Comparison of ENCODE assay signal across 7 mouse cellular contexts in the genomic region with DNA sequence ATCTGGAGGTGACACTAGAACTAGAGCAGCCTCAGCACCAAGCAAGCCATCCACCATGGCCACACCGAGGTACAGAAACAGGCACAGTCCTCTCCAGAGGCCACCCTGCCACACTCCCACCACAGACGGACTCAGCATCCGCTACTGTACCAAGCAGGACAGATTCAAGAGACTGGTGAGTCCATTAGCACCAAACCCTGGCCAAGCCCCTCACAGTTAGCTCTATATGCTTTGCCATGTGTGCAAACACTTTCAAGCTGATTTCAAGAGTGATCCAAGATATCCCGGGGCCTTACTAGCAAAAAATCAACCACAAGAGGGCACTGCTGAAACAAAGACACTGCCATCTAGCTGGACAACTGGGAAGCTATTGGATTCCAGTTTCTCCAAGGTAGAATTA. TPM values are rescaled to one million over a fixed set of nuclear protein-coding genes. Genes with fewer than 3 reads are reported as not detected.
A peak's percentile ranks its signal among the peaks of the same experiment; 100 is the strongest.
DNase-seq lines count a peak whose midpoint lies in the region; ATAC-seq and TF ChIP-seq lines count a peak whose summit lies in the region.

No protein-coding gene starts in this region.

- no peaks in the 10 kb centered on the region for H3K27me3 ChIP-seq in lung, postnatal 0 days (replicated peaks; ENCODE audit: insufficient read depth, low read length)

- TF ChIP-seq EP300 in lung, postnatal 0 days (IDR thresholded peaks at IDR 0.05), result no peak

- H3K4me3 ChIP-seq in ES-E14 (ENCODE audit: insufficient read depth in 1 of 2, low read depth in 1 of 2, low read length in 2 of 2, poor library complexity in 1 of 2, severe bottlenecking in 1 of 2), result no peak overlapping the region
- H3K4me3 ChIP-seq in lung, postnatal 0 days (ENCODE audit: low read depth, low read length), result no peak overlapping the region

- H3K27ac ChIP-seq in ES-E14 (ENCODE audit: insufficient read depth, low read depth, low read length, poor library complexity, severe bottlenecking), result no peak overlapping the region
- H3K27ac ChIP-seq in lung, postnatal 0 days (ENCODE audit: low read length), result no peak overlapping the region

- no peaks in the 10 kb centered on the region for H3K4me1 ChIP-seq in ES-E14 (ENCODE audit: control insufficient read depth in 2 of 2, insufficient read depth in 2 of 2, low read length in 2 of 2, poor library complexity in 1 of 2)
- no peaks in the 10 kb centered on the region for H3K4me1 ChIP-seq in lung, postnatal 0 days (ENCODE audit: insufficient read depth, low read depth, low read length)

- WGBS in lung, postnatal 0 days, result 44% methylated on average over 4 of the region's 4 CpGs

- H3K4me2 ChIP-seq in lung, postnatal 0 days (replicated peaks; ENCODE audit: low read depth, low read length), result no peak overlapping the region

- no peaks in the 10 kb centered on the region for H3K9me3 ChIP-seq in ES-E14 (ENCODE audit: control insufficient read depth, insufficient read depth, low read depth, low read length)
- H3K9me3 ChIP-seq in lung, postnatal 0 days (ENCODE audit: low read length), result no peaks in the 10 kb centered on the region

- intact Hi-C loops in gastrocnemius, postnatal 14 days (cut with DNase I; ENCODE audit: low total_unique reads), result loop anchor here (5.0 to 10.0 kb wide), 2 partner anchors 108 to 235 kb away; no protein-coding TSS in a partner anchor

- H3K9ac ChIP-seq in ES-E14 (ENCODE audit: insufficient read depth, low read depth, low read length, poor library complexity, severe bottlenecking), result no peak overlapping the region
- H3K9ac ChIP-seq in lung, postnatal 0 days (replicated peaks; ENCODE audit: low read depth), result no peak overlapping the region

- peak; percentile 36 for DNase-seq in A20 (ENCODE audit: low read depth, low spot score)
- DNase-seq in ES-E14 (ENCODE audit: low read depth, low spot score), result peak; percentile 42
- DNase-seq in cerebellum, adult 9-10 months, result peak; percentile 69
- DNase-seq in gastrocnemius, postnatal 14 days, result peak; percentile 21
- peak; percentile 81 for DNase-seq in layer of hippocampus, adult 11-12 months (ENCODE audit: low spot score)
- peak; percentile 83 for DNase-seq in lung, postnatal 0 days (ENCODE audit: low spot score)
- DNase-seq in skeletal muscle tissue, adult 2 months (ENCODE audit: low read depth, low spot score), result peak; percentile 26

- peak; percentile 62 for ATAC-seq in lung, postnatal 0 days

- no peaks in the 10 kb centered on the region; the same call in 1 of the 2 replicates for H3K36me3 ChIP-seq in ES-E14 (ENCODE audit: control insufficient read depth, insufficient read depth, low read length, poor library complexity, severe bottlenecking)
- H3K36me3 ChIP-seq in lung, postnatal 0 days (ENCODE audit: insufficient read depth, low read length), result no peaks in the 10 kb centered on the region

- peak; percentile 95 for TF ChIP-seq CTCF in lung, postnatal 0 days (IDR thresholded peaks at IDR 0.05)

- in situ Hi-C loops in ES-E14 (cut with MboI; ENCODE audit: low sequenced_read_pairs in 2 of 2, unreplicated experiment in 2 of 2), result no loop called here

TF ChIP-seq in ES-E14, 5 proteins besides CTCF, POLR2A, EP300 and RAD21:
- TF ChIP-seq MAFK (IDR thresholded peaks at IDR 0.05; ENCODE audit: insufficient read depth, low read depth, low read length) (no peak), ZC3H11A (IDR thresholded peaks at IDR 0.05; ENCODE audit: borderline replicate concordance, low read depth, low read length) (peak; percentile 44; the same call in 1 of the 2 replicates), HCFC1 (IDR thresholded peaks at IDR 0.05; ENCODE audit: borderline replicate concordance, insufficient read depth, low read length) (no peak), ZNF384 (IDR thresholded peaks at IDR 0.05; ENCODE audit: low read depth, low read length) (no peak), CHD2 (IDR thresholded peaks at IDR 0.05; ENCODE audit: low read depth, low read length) (no peak)

RNA-seq across cellular contexts. Expression of a gene that starts 41.9 kb away (rescaled TPM):
- total RNA-seq in ES-E14 (2012; rRNA removed), result 10.5 and 12.8 TPM in 2 replicates
- 10 to 100 TPM; 24.5 to 29.7 TPM for total RNA-seq in gastrocnemius, postnatal 14 days (2021)
- 6.4 and 8.5 TPM in 2 replicates for polyA plus RNA-seq in lung, postnatal 0 days (2015; fragmentation: Nextera tagmentation; extraction: Ambion mirVana)

Comparison
In these comparisons a context has a peak if more than half of its experiments do, and no peak if none do; other contexts are left out.
1. DNase-seq: peak in every context shown above with its lines; median percentile 83 in lung, postnatal 0 days; 81 in layer of hippocampus, adult 11-12 months; 69 in cerebellum, adult 9-10 months; 42 in ES-E14; 36 in A20; 26 in skeletal muscle tissue, adult 2 months; 21 in gastrocnemius, postnatal 14 days.